Mouse (Mus musculus): ENCODE data around the gene Map2k6.

GRCm38 (mm10) chr11:110392763-110393162, 6.2 kb upstream of the Map2k6 start:
- TF ChIP-seq POLR2A (IDR thresholded peaks at IDR 0.05; ENCODE audit: insufficient read length, low read depth) (no peak), MAX (IDR thresholded peaks at IDR 0.05; ENCODE audit: low read depth) (no peak)
